Mouse (Mus musculus) neutrophil, adult 65 days (primary cell): ENCODE data around the gene Gm21866. TPM values are rescaled to one million over a fixed set of nuclear protein-coding genes. Genes with fewer than 3 reads are reported as not detected.

Source experiments
- total RNA-seq: library from RNA; stranded (reverse); gene quantifications from 2 replicates; pipeline ENCODE4 v1.2.4, GENCODE M21; 2023

Gm21866 gene
- not detected in 2 replicates for total RNA-seq

GRCm38 (mm10) chrY:13465479-13465878 is at the start of gene Gm21866:
Gm21866 (minus strand) TSS chrY:13465579.

GRCm38 (mm10) chrY:13493726-13494125 is 28.3 kb upstream of the Gm21866 start, which contains the start of gene Gm20773:
Gm20773 (plus strand) TSS chrY:13494026.

Other genes starting within 250 kb of the Gm21866 start
- not detected in 2 replicates for gene Gm21828, start 241.7 kb downstream of the Gm21866 start, total RNA-seq
- gene Gm21440, start 213.2 kb downstream of the Gm21866 start, total RNA-seq, result not detected in 2 replicates
- gene Gm21454, start 213.1 kb downstream of the Gm21866 start, total RNA-seq, result not detected in 2 replicates
- gene Gm21725, start 116.5 kb downstream of the Gm21866 start, total RNA-seq, result not detected in 2 replicates
- gene Gm20773, start 28.4 kb upstream of the Gm21866 start, total RNA-seq, result not detected in 2 replicates